Mouse (Mus musculus) ES-E14 (cell line): ENCODE measurements at regions not wholly inside any gene's neighbourhood (a gene's known extent, or its start where the extent isn't known, plus 50 kb on each side); places are given as distances from the start of the nearest gene placed in this dataset.

Experiments
- DNase-seq: peaks from one replicate; pipeline ENCODE4 v3.0.0-alpha.2; 2013; ENCODE audit warnings: low read depth, low spot score
- H3K27ac ChIP-seq: 2 replicates; pipeline ENCODE4 v1.5.1; 2012; ENCODE audit warnings: low read depth, mild to moderate bottlenecking, low read length, moderate library complexity, mixed read lengths; ENCODE audit not compliant: poor library complexity, insufficient read depth, severe bottlenecking
- H3K36me3 ChIP-seq: 2 replicates; pipeline ENCODE4 v1.6.1; 2012; ENCODE audit warnings: mild to moderate bottlenecking, low read length, moderate library complexity, mixed read lengths; ENCODE audit not compliant: control insufficient read depth, poor library complexity, insufficient read depth, severe bottlenecking
- H3K4me1 ChIP-seq, 2 experiments: fragments of 150-350 bp in 1 of 2; sonication (generic) in 1 of 2; 2 replicates each; pipeline ENCODE4 v1.6.1; 2012; ENCODE audit warnings: low read length in 2 of 2, mild to moderate bottlenecking in 1 of 2, mixed read lengths in 1 of 2; ENCODE audit not compliant: control insufficient read depth in 2 of 2, insufficient read depth in 2 of 2, poor library complexity in 1 of 2
- H3K4me3 ChIP-seq, 2 experiments: fragments of 150-350 bp in 1 of 2; sonication (generic) in 1 of 2; 2 replicates each; pipeline ENCODE4 v1.5.1; 2012; ENCODE audit warnings: low read length in 2 of 2, low read depth in 1 of 2, mild to moderate bottlenecking in 1 of 2, mixed read lengths in 1 of 2; ENCODE audit not compliant: insufficient read depth in 1 of 2, poor library complexity in 1 of 2, severe bottlenecking in 1 of 2
- H3K9ac ChIP-seq: 2 replicates; pipeline ENCODE4 v1.6.1; 2012; ENCODE audit warnings: low read depth, mild to moderate bottlenecking, low read length, mixed read lengths; ENCODE audit not compliant: poor library complexity, insufficient read depth, severe bottlenecking
- H3K9me3 ChIP-seq: fragments of 150-350 bp; sonication (generic); 2 replicates; pipeline ENCODE4 v1.6.1; 2012; ENCODE audit warnings: low read depth, mild to moderate bottlenecking, low read length; ENCODE audit not compliant: control insufficient read depth, insufficient read depth
- CHD2 ChIP-seq: IDR thresholded peaks from 2 replicates; pipeline ENCODE4 v1.6.1; 2014; ENCODE audit warnings: mild to moderate bottlenecking, low read depth, low read length, inconsistent platforms
- HCFC1 ChIP-seq: IDR thresholded peaks from 2 replicates; pipeline ENCODE4 v1.6.1; 2012; ENCODE audit warnings: low read length, inconsistent platforms, borderline replicate concordance; ENCODE audit not compliant: insufficient read depth
- MAFK ChIP-seq: IDR thresholded peaks from 2 replicates; pipeline ENCODE4 v1.6.1; 2014; ENCODE audit warnings: mild to moderate bottlenecking, low read depth, low read length, inconsistent platforms; ENCODE audit not compliant: insufficient read depth
- ZC3H11A ChIP-seq: IDR thresholded peaks from 2 replicates; pipeline ENCODE4 v1.6.1; 2012; ENCODE audit warnings: low read depth, mild to moderate bottlenecking, inconsistent platforms, low read length, borderline replicate concordance
- ZNF384 ChIP-seq: IDR thresholded peaks from 2 replicates; pipeline ENCODE4 v1.6.1; 2012; ENCODE audit warnings: low read depth, low read length, inconsistent platforms
- in situ Hi-C, 2 experiments: fragments of 600-800 bp; cut with MboI; formaldehyde crosslinking; loops; one replicate each; pipeline ENCODE4 v1.15.1; 2025; ENCODE audit warnings: low sequenced_read_pairs in 2 of 2, inconsistent platforms in 1 of 2; ENCODE audit not compliant: unreplicated experiment in 2 of 2

GRCm38 (mm10) chr16:78641717-78642116 lies 65.2 kb upstream of the D16Ertd472e start:
- Histone ChIP-seq H3K9me3 (no peaks in the 10 kb centered on the region), H3K36me3 (no peaks in the 10 kb centered on the region), H3K4me3 (no peak overlapping the region), H3K9ac (no peak overlapping the region), H3K27ac (no peak overlapping the region), H3K4me1 (no peaks in the 10 kb centered on the region)
- in situ Hi-C loops = no loop called here
- no peak for DNase-seq
- TF ChIP-seq HCFC1 = no peak
- no peak for TF ChIP-seq ZNF384
- no peak for TF ChIP-seq ZC3H11A
- no peak for TF ChIP-seq MAFK
- no peak for TF ChIP-seq CHD2

- no peaks in the 10 kb centered on the region for H3K9me3 ChIP-seq
- H3K4me3 ChIP-seq = no peak overlapping the region
- DNase-seq = no peak
- H3K36me3 ChIP-seq = no peaks in the 10 kb centered on the region
- no peaks in the 10 kb centered on the region for H3K4me1 ChIP-seq
- TF ChIP-seq CHD2 (no peak), ZNF384 (no peak), ZC3H11A (no peak), HCFC1 (no peak), MAFK (no peak)
- H3K9ac ChIP-seq = no peak overlapping the region
- H3K27ac ChIP-seq = no peak overlapping the region
- in situ Hi-C loops = no loop called here
These were observed 64.7 kb upstream of the D16Ertd472e start for GRCm38 (mm10) chr16:78641205-78641604.

GRCm38 (mm10) chr16:78637452-78637851 lies 60.9 kb upstream of the D16Ertd472e start:
- Histone ChIP-seq H3K27ac (no peak overlapping the region), H3K9ac (no peak overlapping the region), H3K4me3 (no peak overlapping the region), H3K36me3 (no peaks in the 10 kb centered on the region), H3K9me3 (no peaks in the 10 kb centered on the region), H3K4me1 (no peaks in the 10 kb centered on the region)
- in situ Hi-C loops = no loop called here
- no peak for TF ChIP-seq CHD2
- DNase-seq = no peak

GRCm38 (mm10) chr16:78637015-78637414 lies 60.5 kb upstream of the D16Ertd472e start:
- TF ChIP-seq ZC3H11A = 0 out of 2 replicates have a peak, but pooled peaks have one; percentile 4
- TF ChIP-seq HCFC1 = no peak
- no peak for TF ChIP-seq MAFK
- H3K27ac ChIP-seq = no peak overlapping the region
- H3K4me1 ChIP-seq = no peaks in the 10 kb centered on the region
- H3K36me3 ChIP-seq = no peaks in the 10 kb centered on the region
- H3K9me3 ChIP-seq = no peaks in the 10 kb centered on the region
- in situ Hi-C loops = no loop called here
- H3K4me3 ChIP-seq = no peak overlapping the region
- no peak overlapping the region for H3K9ac ChIP-seq
- peak; percentile 17 for DNase-seq

- no peaks in the 10 kb centered on the region for H3K36me3 ChIP-seq
- H3K9me3 ChIP-seq = no peaks in the 10 kb centered on the region
- H3K9ac ChIP-seq = no peak overlapping the region
- H3K4me1 ChIP-seq = no peaks in the 10 kb centered on the region
- in situ Hi-C loops = no loop called here
- TF ChIP-seq ZNF384 (no peak), ZC3H11A (no peak), CHD2 (no peak), HCFC1 (no peak), MAFK (no peak)
- no peak overlapping the region for H3K4me3 ChIP-seq
- no peak for DNase-seq
- no peak overlapping the region for H3K27ac ChIP-seq
These were observed 59.3 kb upstream of the D16Ertd472e start for GRCm38 (mm10) chr16:78635774-78636173.
